Mouse (Mus musculus) small intestine, adult 2 months (tissue): ENCODE data around the gene Ugt1a1.
"Not testable (repeated sequence)": the region's sequence is repeated elsewhere in the genome, so short reads cannot be mapped to it uniquely, and the experiment has no call there.

ENCODE experiments used
- CTCF ChIP-seq: fragments of 200-500 bp; IDR thresholded peaks from 2 replicates; pipeline ENCODE4 v1.5.1; 2012; ENCODE audit warnings: low read depth, mild to moderate bottlenecking, control low read depth, inconsistent platforms, low read length, moderate library complexity, mixed read lengths; ENCODE audit not compliant: insufficient replicate concordance, insufficient read length; ENCODE audit errors: extremely low read depth
- POLR2A ChIP-seq: fragments of 200-500 bp; IDR thresholded peaks from 2 replicates; pipeline ENCODE4 v1.6.1; 2012; ENCODE audit warnings: low read depth, mild to moderate bottlenecking, control low read depth, inconsistent platforms, low read length, moderate library complexity

DNA sequence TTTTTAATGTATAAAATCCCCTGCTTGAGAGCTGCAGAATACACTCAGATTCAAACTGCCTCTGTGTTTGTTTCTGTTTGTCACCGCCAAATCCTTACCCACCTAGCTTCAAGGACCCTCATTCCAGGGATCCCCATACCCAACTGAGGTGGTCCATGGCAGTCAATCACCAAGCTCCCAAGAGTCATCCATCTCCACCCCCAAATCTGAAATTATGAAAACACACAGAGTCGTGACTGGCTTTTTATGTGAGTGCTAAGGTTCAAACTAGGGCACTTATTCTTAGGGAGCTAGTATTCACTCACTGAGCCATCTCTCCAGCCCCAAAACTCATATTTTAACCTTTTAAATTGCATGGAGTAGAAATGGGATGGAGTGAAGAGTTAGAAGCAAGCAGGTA, 13.5 kb downstream of the Ugt1a1 start:
- not testable (repeated sequence) for TF ChIP-seq CTCF, POLR2A
